Mouse (Mus musculus) bone marrow macrophage, adult 2 months (primary cell): ENCODE results near the gene Siglec1. TPM values are rescaled to one million over a fixed set of nuclear protein-coding genes. Genes with fewer than 3 reads are reported as not detected.
A peak's percentile ranks its signal among the peaks of the same experiment; 100 is the strongest.

Source experiments
- H3K27ac ChIP-seq: 2 replicates; pipeline ENCODE4 v1.5.1; 2012; ENCODE audit warnings: low read depth, low read length; ENCODE audit not compliant: insufficient read depth
- H3K4me1 ChIP-seq: 2 replicates; pipeline ENCODE4 v1.6.1; 2012; ENCODE audit warnings: low read length; ENCODE audit not compliant: control insufficient read depth, insufficient read depth
- H3K4me3 ChIP-seq: 2 replicates; pipeline ENCODE4 v1.5.1; 2012; ENCODE audit warnings: mild to moderate bottlenecking, low read length, moderate library complexity; ENCODE audit not compliant: insufficient read depth
- CTCF ChIP-seq: IDR thresholded peaks from 2 replicates; pipeline ENCODE4 v1.5.1; 2012; ENCODE audit warnings: low read depth, mild to moderate bottlenecking, low read length, moderate library complexity
- POLR2A ChIP-seq: IDR thresholded peaks from 2 replicates; pipeline ENCODE4 v1.6.1; 2012; ENCODE audit warnings: mild to moderate bottlenecking, low read depth, low read length, borderline replicate concordance
- polyA plus RNA-seq: library from polyadenylated mRNA; stranded (reverse); fragments of >200 nt; gene quantifications from 2 replicates; pipeline ENCODE4 v1.2.4, GENCODE M21; 2012; ENCODE audit not compliant: missing spikeins, insufficient read depth, insufficient read length

Gene Siglec1
- polyA plus RNA-seq, 1 experiment: 219 TPM

- TF ChIP-seq POLR2A (no peak), CTCF (no peak)
- Histone ChIP-seq H3K4me3 (no peak overlapping the region), H3K4me1 (peaks cover 8% of the 10 kb centered on the region), H3K27ac (no peak overlapping the region)
Observed at GRCm38 (mm10) chr2:131101530-131101929, 15.0 kb upstream of the Siglec1 start.

GRCm38 (mm10) chr2:131097087-131097486, 10.5 kb upstream of the Siglec1 start:
- TF ChIP-seq CTCF (no peak), POLR2A (no peak)
- H3K27ac ChIP-seq: no peak overlapping the region
- H3K4me1 ChIP-seq: peaks cover 19% of the 10 kb centered on the region
- no peak overlapping the region for H3K4me3 ChIP-seq

DNA sequence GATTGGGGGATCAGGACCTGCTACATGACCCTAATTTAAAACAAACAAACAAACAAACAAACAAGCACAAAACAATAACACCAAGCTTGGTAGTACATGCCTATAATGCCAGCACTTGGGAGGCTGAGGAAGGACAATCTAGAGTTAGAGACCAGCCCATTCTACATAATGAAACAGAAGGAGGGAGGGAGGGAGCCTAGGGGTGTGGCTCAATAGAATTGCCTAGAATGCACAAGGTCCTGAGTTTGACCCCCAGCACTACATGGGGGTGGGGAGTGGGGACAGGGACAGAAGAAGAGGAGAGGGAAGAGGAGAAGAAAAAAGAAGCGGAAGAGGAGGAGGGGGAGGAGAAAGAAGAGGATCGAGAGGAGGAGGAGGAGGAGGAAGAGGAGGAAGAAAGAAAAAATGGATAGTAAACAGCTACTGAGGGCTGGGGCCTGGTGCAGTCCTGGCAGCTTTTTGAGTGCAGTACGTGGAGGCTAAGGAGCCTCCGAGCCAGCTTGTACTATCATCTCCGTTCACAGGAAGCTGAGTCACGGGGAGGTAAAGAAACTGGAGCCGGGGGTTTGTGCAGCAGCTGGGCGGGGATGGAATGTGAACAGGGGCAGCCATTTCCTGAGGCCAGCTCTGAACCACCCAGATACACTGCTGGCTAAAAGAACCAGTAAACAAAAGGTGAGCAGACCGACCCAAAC, 9.7 kb upstream of the Siglec1 start:
- Histone ChIP-seq H3K27ac (peak overlapping the region; percentile 43), H3K4me1 (peaks cover 27% of the 10 kb centered on the region), H3K4me3 (peak overlapping the region; percentile 6; the same call in 1 of the 2 replicates)
- TF ChIP-seq CTCF: no peak
- TF ChIP-seq POLR2A: no peak

GRCm38 (mm10) chr2:131094823-131095222, 8.3 kb upstream of the Siglec1 start:
- Histone ChIP-seq H3K27ac (no peak overlapping the region), H3K4me3 (no peak overlapping the region), H3K4me1 (peaks cover 38% of the 10 kb centered on the region)

DNA sequence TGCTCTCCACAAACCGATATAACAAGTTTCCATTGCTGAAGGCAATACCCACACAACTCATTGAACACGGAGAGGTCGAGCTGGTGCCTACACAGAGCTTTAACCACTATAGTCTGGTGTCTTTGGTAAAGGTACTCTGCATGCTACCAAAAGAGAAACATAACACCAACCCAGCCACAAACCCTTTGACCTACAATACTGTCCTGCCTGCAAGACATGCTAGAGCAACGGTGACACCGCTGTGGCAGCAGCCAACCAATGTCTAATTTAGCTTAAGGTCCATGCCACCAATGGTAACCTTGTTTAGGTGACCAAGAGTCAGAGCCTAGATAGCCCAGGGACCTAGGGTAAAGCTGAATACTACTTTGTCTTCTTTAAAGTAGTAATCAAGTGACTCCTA, 7.0 kb upstream of the Siglec1 start:
- H3K4me1 ChIP-seq: peaks cover 48% of the 10 kb centered on the region
- TF ChIP-seq CTCF (no peak), POLR2A (no peak)
- no peak overlapping the region for H3K27ac ChIP-seq
- no peak overlapping the region for H3K4me3 ChIP-seq

More at GRCm38 (mm10) chr2:131094823-131095222, 8.3 kb upstream of the Siglec1 start:
- no peak for TF ChIP-seq POLR2A
- TF ChIP-seq CTCF: peak; percentile 89

DNA sequence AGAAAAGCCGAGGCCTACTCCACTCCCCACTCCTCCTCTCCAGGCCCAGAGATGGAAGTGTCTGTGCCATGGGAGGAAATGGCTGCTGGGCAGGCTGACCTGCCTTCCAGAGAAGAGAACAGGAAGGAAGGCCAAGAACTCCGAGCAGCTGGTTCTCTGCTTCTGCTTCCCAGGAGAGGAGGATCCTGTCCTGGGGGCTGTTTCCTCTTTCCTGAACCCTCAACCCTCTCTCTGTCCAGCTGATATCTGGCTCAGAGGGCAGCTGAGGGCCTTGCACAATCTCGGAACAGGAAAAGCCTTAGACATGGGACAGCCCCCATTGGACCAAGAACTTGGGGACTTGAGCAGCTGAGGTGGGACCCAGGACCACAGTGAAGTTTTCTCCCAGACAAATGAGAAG, 4.3 kb upstream of the Siglec1 start:
- no peak for TF ChIP-seq CTCF
- TF ChIP-seq POLR2A: no peak
- no peak overlapping the region for H3K4me3 ChIP-seq
- peaks cover 59% of the 10 kb centered on the region for H3K4me1 ChIP-seq
- H3K27ac ChIP-seq: peak overlapping the region; percentile 99

DNA sequence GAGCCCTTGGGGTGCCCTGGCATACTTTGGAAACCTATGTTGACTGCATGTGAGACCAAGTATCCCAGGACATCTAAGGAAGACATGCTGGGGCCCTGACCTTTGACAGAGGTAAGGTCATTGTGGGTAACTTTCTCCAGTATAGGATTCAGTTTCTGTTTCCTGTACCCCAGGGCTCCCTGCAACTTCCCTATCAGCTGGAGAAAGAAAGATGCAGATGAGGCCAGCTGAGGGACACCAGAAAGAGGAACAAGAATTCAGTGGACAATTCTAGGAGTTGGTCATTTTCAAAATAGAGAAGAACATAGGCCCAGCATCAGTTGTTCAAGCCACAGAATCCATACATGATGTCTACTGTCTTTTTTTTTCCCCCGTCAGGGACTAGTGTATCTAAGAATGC, 3.1 kb upstream of the Siglec1 start:
- peaks cover 69% of the 10 kb centered on the region for H3K4me1 ChIP-seq
- H3K4me3 ChIP-seq: no peak overlapping the region
- peak overlapping the region; percentile 99 for H3K27ac ChIP-seq
- TF ChIP-seq POLR2A (no peak), CTCF (no peak)

GRCm38 (mm10) chr2:131088581-131088980, 2.0 kb upstream of the Siglec1 start:
- Histone ChIP-seq H3K4me3 (no peak overlapping the region), H3K4me1 (peaks cover 78% of the 10 kb centered on the region), H3K27ac (peak overlapping the region; percentile 96)
- TF ChIP-seq CTCF: no peak
- TF ChIP-seq POLR2A: no peak

DNA sequence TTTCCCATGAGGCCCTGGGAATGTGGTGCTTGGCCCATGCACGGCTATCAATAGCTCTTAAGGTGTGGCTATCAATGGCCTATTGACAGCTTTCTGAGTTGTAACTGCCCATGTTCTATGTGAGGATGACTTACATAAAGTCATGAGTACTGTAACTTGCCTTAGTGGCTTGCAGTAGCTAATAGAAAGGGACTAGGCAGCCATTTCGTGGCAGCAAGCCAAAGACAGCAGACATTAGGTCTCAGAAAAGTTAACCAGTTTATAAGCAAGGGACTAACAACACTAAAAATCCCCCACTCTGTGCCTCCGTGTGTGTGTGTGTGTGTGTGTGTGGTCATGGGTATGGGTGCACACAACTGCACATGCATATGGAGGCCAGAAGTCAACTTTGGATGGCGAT, 2.4 kb downstream of the Siglec1 start:
- TF ChIP-seq CTCF: no peak
- TF ChIP-seq POLR2A: no peak
- H3K27ac ChIP-seq: no peak overlapping the region
- peaks cover 49% of the 10 kb centered on the region for H3K4me1 ChIP-seq

GRCm38 (mm10) chr2:131080507-131080906, 6.1 kb downstream of the Siglec1 start:
- no peak overlapping the region for H3K4me3 ChIP-seq

More for the DNA sequence above, 2.4 kb downstream of the Siglec1 start:
- no peak overlapping the region for H3K4me3 ChIP-seq

More at GRCm38 (mm10) chr2:131080507-131080906, 6.1 kb downstream of the Siglec1 start:
- no peak for TF ChIP-seq POLR2A
- no peak for TF ChIP-seq CTCF
- peaks cover 26% of the 10 kb centered on the region for H3K4me1 ChIP-seq
- H3K27ac ChIP-seq: no peak overlapping the region
